Mouse (Mus musculus) limb, embryonic 11.5 days (tissue): ENCODE measurements at regions not wholly inside any gene's neighbourhood (a gene's known extent, or its start where the extent isn't known, plus 50 kb on each side); places are given as distances from the start of the nearest gene placed in this dataset.

Source experiments
- ATAC-seq: fragments of 200-750 bp; cut with Nextera tagmentation; 2 replicates; pipeline ENCODE4 v1.8.0; 2017; ENCODE audit warnings: low read depth; ENCODE audit not compliant: insufficient number of reproducible peaks, low FRiP score, low TSS enrichment
- DNase-seq: peaks from one replicate; pipeline ENCODE4 v3.0.0-alpha.2; 2015; ENCODE audit warnings: low spot score
- H3K27ac ChIP-seq: fragments of 300-500 bp; sonication (generic); replicated peaks from 2 replicates; pipeline ENCODE4 v1.5.1; 2014; ENCODE audit warnings: low read depth, mild to moderate bottlenecking, low read length
- H3K27me3 ChIP-seq: fragments of 300-500 bp; sonication (generic); 2 replicates; pipeline ENCODE4 v1.6.1; 2014; ENCODE audit warnings: mild to moderate bottlenecking, low read length, mixed read lengths; ENCODE audit not compliant: control insufficient read depth, insufficient read depth
- H3K36me3 ChIP-seq: fragments of 300-500 bp; sonication (generic); 2 replicates; pipeline ENCODE4 v1.6.1; 2014; ENCODE audit warnings: mild to moderate bottlenecking, low read length, moderate library complexity, mixed read lengths; ENCODE audit not compliant: control insufficient read depth, insufficient read depth
- H3K4me1 ChIP-seq: fragments of 300-500 bp; sonication (generic); 2 replicates; pipeline ENCODE4 v1.6.1; 2014; ENCODE audit warnings: low read length, mixed read lengths; ENCODE audit not compliant: control insufficient read depth, insufficient read depth
- H3K4me2 ChIP-seq: fragments of 300-500 bp; sonication (generic); 2 replicates; pipeline ENCODE4 v1.6.1; 2014; ENCODE audit warnings: low read depth, mild to moderate bottlenecking, moderate library complexity; ENCODE audit not compliant: severe bottlenecking
- H3K4me3 ChIP-seq: fragments of 300-500 bp; sonication (generic); 2 replicates; pipeline ENCODE4 v1.5.1; 2014; ENCODE audit warnings: low read depth, low read length
- H3K9ac ChIP-seq: fragments of 300-500 bp; sonication (generic); 2 replicates; pipeline ENCODE4 v1.6.1; 2014; ENCODE audit warnings: mild to moderate bottlenecking, low read length
- H3K9me3 ChIP-seq: fragments of 300-500 bp; sonication (generic); 2 replicates; pipeline ENCODE4 v1.6.1; 2016; ENCODE audit warnings: low read length; ENCODE audit not compliant: control insufficient read depth
- WGBS: fragments of 180-500 bp; shearing (Covaris S2); extraction: QIAGEN DNeasy Blood & Tissue Kit; methylation state at CpG from one replicate; pipeline ENCODE4 v1.1.7; 2014; 5-methylcytosine and 5-hydroxymethylcytosine counted together

- no peak overlapping the region for H3K4me2 ChIP-seq
- no peaks in the 10 kb centered on the region for H3K9me3 ChIP-seq
- no peak overlapping the region for H3K9ac ChIP-seq
- no peak overlapping the region for H3K4me3 ChIP-seq
- no peaks in the 10 kb centered on the region for H3K27me3 ChIP-seq
- no peak for ATAC-seq
- no peaks in the 10 kb centered on the region for H3K4me1 ChIP-seq
- H3K36me3 ChIP-seq: no peaks in the 10 kb centered on the region
- WGBS: 88% methylated on average over 3 of the region's 3 CpGs
- H3K27ac ChIP-seq: no peak overlapping the region
- DNase-seq: no peak
These were observed 794.6 kb upstream of the 2610301B20Rik start for GRCm38 (mm10) chr4:10079565-10080169.

GRCm38 (mm10) chr4:10114831-10115230 lies 759.5 kb upstream of the 2610301B20Rik start:
- Histone ChIP-seq H3K4me3 (no peak overlapping the region), H3K4me2 (no peak overlapping the region), H3K4me1 (no peaks in the 10 kb centered on the region), H3K9me3 (no peaks in the 10 kb centered on the region), H3K27ac (no peak overlapping the region), H3K36me3 (no peaks in the 10 kb centered on the region), H3K27me3 (no peaks in the 10 kb centered on the region), H3K9ac (no peak overlapping the region)
- WGBS: 82% methylated on average over 4 of the region's 4 CpGs
- DNase-seq (no peak), ATAC-seq (no peak)

- no peak for DNase-seq
These were observed 756.3 kb upstream of the 2610301B20Rik start for GRCm38 (mm10) chr4:10117964-10118363.

GRCm38 (mm10) chr4:10124252-10124651 lies 750.0 kb upstream of the 2610301B20Rik start:
- 80% methylated on average over 2 of the region's 2 CpGs for WGBS
- Histone ChIP-seq H3K4me3 (no peak overlapping the region), H3K27ac (no peak overlapping the region), H3K4me2 (no peak overlapping the region), H3K4me1 (no peaks in the 10 kb centered on the region), H3K27me3 (no peaks in the 10 kb centered on the region), H3K9me3 (no peaks in the 10 kb centered on the region), H3K9ac (no peak overlapping the region), H3K36me3 (no peaks in the 10 kb centered on the region)
- no peak for ATAC-seq
- no peak for DNase-seq

More at GRCm38 (mm10) chr4:10117964-10118363, 756.3 kb upstream of the 2610301B20Rik start:
- Histone ChIP-seq H3K36me3 (no peaks in the 10 kb centered on the region), H3K4me3 (no peak overlapping the region), H3K9me3 (no peaks in the 10 kb centered on the region), H3K27me3 (no peaks in the 10 kb centered on the region), H3K4me1 (no peaks in the 10 kb centered on the region), H3K27ac (no peak overlapping the region), H3K4me2 (no peak overlapping the region), H3K9ac (no peak overlapping the region)
- 64% methylated on average over 2 of the region's 2 CpGs for WGBS
- no peak for ATAC-seq

- no peaks in the 10 kb centered on the region for H3K4me1 ChIP-seq
- no peak overlapping the region for H3K4me3 ChIP-seq
- ATAC-seq (no peak), DNase-seq (no peak)
- no peak overlapping the region for H3K4me2 ChIP-seq
- no peak overlapping the region for H3K9ac ChIP-seq
- no peaks in the 10 kb centered on the region for H3K27me3 ChIP-seq
- no peaks in the 10 kb centered on the region for H3K36me3 ChIP-seq
- 51% methylated on average over 6 of the region's 6 CpGs for WGBS
- H3K9me3 ChIP-seq: 0 out of 2 replicates have a peak, but pooled peaks cover 3% of the 10 kb centered on the region
- no peak overlapping the region for H3K27ac ChIP-seq
These were observed 732.9 kb upstream of the 2610301B20Rik start for GRCm38 (mm10) chr4:10141238-10141934.

- WGBS: 78% methylated on average over 2 of the region's 2 CpGs
- H3K27me3 ChIP-seq: no peaks in the 10 kb centered on the region
These were observed 724.4 kb upstream of the 2610301B20Rik start for GRCm38 (mm10) chr4:10149911-10150310.

GRCm38 (mm10) chr4:10150501-10150900 lies 723.8 kb upstream of the 2610301B20Rik start:
- H3K9ac ChIP-seq: no peak overlapping the region
- H3K36me3 ChIP-seq: no peaks in the 10 kb centered on the region
- H3K27me3 ChIP-seq: no peaks in the 10 kb centered on the region
- WGBS: 12% methylated on average over 2 of the region's 2 CpGs
- H3K27ac ChIP-seq: no peak overlapping the region
- H3K9me3 ChIP-seq: no peaks in the 10 kb centered on the region
- DNase-seq (peak; percentile 58), ATAC-seq (no peak)
- no peaks in the 10 kb centered on the region for H3K4me1 ChIP-seq
- no peak overlapping the region for H3K4me3 ChIP-seq
- no peak overlapping the region for H3K4me2 ChIP-seq

More at GRCm38 (mm10) chr4:10149911-10150310, 724.4 kb upstream of the 2610301B20Rik start:
- Histone ChIP-seq H3K4me3 (no peak overlapping the region), H3K36me3 (no peaks in the 10 kb centered on the region), H3K27ac (no peak overlapping the region), H3K4me2 (no peak overlapping the region), H3K4me1 (no peaks in the 10 kb centered on the region), H3K9ac (no peak overlapping the region), H3K9me3 (no peaks in the 10 kb centered on the region)
- DNase-seq: no peak
- no peak for ATAC-seq

GRCm38 (mm10) chr4:10155705-10156390 lies 718.5 kb upstream of the 2610301B20Rik start:
- Histone ChIP-seq H3K9ac (no peak overlapping the region), H3K4me3 (no peak overlapping the region), H3K27ac (no peak overlapping the region), H3K9me3 (no peaks in the 10 kb centered on the region), H3K4me1 (no peaks in the 10 kb centered on the region), H3K36me3 (no peaks in the 10 kb centered on the region), H3K27me3 (no peaks in the 10 kb centered on the region), H3K4me2 (no peak overlapping the region)
- no peak for ATAC-seq
- DNase-seq: no peak
- WGBS: 90% methylated on average over 5 of the region's 5 CpGs
